Mouse (Mus musculus) liver, postnatal 0 days (tissue): ENCODE measurements around the gene Arfgap3. TPM values are rescaled to one million over a fixed set of nuclear protein-coding genes. Genes with fewer than 3 reads are reported as not detected.

Experiments
- ATAC-seq: fragments of 200-750 bp; cut with Nextera tagmentation; 2 replicates; pipeline ENCODE4 v1.8.0; 2017; ENCODE audit warnings: mild to moderate bottlenecking, moderate library complexity
- DNase-seq: peaks from one replicate; pipeline ENCODE4 v3.0.0-alpha.2; 2016
- H3K27ac ChIP-seq: fragments of 300-500 bp; sonication (generic); 2 replicates; pipeline ENCODE4 v1.5.1; 2014; ENCODE audit warnings: antibody characterized with exemption, moderate library complexity, mild to moderate bottlenecking, low read depth
- H3K27me3 ChIP-seq: fragments of 300-500 bp; sonication (generic); 2 replicates; pipeline ENCODE4 v1.6.1; 2014; ENCODE audit warnings: low read length, control low read depth, mixed read lengths; ENCODE audit not compliant: insufficient read depth
- H3K36me3 ChIP-seq: fragments of 300-500 bp; sonication (generic); replicated peaks from 2 replicates; pipeline ENCODE4 v1.6.1; 2014; ENCODE audit warnings: mild to moderate bottlenecking, control low read depth, low read length, moderate library complexity, mixed read lengths; ENCODE audit not compliant: insufficient read depth
- H3K4me1 ChIP-seq: fragments of 300-500 bp; sonication (generic); 2 replicates; pipeline ENCODE4 v1.6.1; 2014; ENCODE audit warnings: antibody characterized with exemption, mild to moderate bottlenecking, control low read depth; ENCODE audit not compliant: insufficient read depth
- H3K4me2 ChIP-seq: fragments of 300-500 bp; sonication (generic); 2 replicates; pipeline ENCODE4 v1.6.1; 2014; ENCODE audit warnings: low read depth, mild to moderate bottlenecking, low read length, moderate library complexity, mixed read lengths
- H3K4me3 ChIP-seq: fragments of 300-500 bp; sonication (generic); 2 replicates; pipeline ENCODE4 v1.5.1; 2014; ENCODE audit warnings: low read depth, low read length
- H3K9ac ChIP-seq: fragments of 300-500 bp; sonication (generic); replicated peaks from 2 replicates; pipeline ENCODE4 v1.6.1; 2014; ENCODE audit warnings: mild to moderate bottlenecking, moderate library complexity
- H3K9me3 ChIP-seq: fragments of 300-500 bp; sonication (generic); 2 replicates; pipeline ENCODE4 v1.6.1; 2016; ENCODE audit warnings: mild to moderate bottlenecking, control low read depth, low read length, mixed read lengths
- CTCF ChIP-seq: sonication (generic); IDR thresholded peaks from 2 replicates; pipeline ENCODE4 v1.5.1; 2016; ENCODE audit warnings: antibody characterized with exemption, low read depth
- EP300 ChIP-seq: IDR thresholded peaks from 2 replicates; pipeline ENCODE4 v1.6.1; 2016; ENCODE audit warnings: antibody characterized with exemption, low read depth, mild to moderate bottlenecking
- WGBS: fragments of 180-500 bp; shearing (Covaris S2); extraction: QIAGEN DNeasy Blood & Tissue Kit; methylation state at CpG from one replicate; pipeline ENCODE4 v1.1.7; 2014; ENCODE audit not compliant: insufficient replicate concordance; 5-methylcytosine and 5-hydroxymethylcytosine counted together
- polyA plus RNA-seq: library from polyadenylated mRNA; unstranded; fragments of >200 nt; fragmentation: Nextera tagmentation; extraction: Ambion mirVana; gene quantifications from 2 replicates; pipeline ENCODE4 v1.2.1, GENCODE M21; 2015

Arfgap3 gene
- polyA plus RNA-seq, 1 experiment from 2014 or later: 9.6 TPM

DNA sequence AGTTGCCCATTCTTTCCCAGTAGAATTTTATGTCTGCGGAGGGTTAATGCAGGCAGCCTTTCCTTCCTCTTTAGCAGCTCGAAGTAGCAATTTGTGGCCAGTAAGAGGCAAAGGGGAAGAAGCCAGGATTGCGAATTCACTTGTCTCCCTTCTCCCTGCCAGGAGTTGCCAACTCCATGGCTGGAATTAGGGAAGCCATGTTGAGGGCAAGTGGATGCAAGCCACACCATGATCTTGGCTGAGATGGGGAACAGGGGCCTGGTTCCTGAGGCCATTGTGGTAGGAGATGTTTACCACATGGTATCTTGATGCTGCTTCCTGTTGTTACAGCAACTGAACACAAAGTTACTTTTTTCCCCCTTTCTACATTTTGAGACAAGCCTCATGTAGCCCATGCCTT is 55.1 kb downstream of the Arfgap3 start:
- H3K4me2 ChIP-seq: no peak overlapping the region
- WGBS: 28% methylated on average over 3 of the region's 3 CpGs
- TF ChIP-seq CTCF (no peak), EP300 (no peak)
- H3K27ac ChIP-seq: no peak overlapping the region
- 0 out of 2 replicates have a peak, but pooled peaks cover 1% of the 10 kb centered on the region for H3K4me1 ChIP-seq
- H3K9me3 ChIP-seq: no peaks in the 10 kb centered on the region
- DNase-seq (no peak), ATAC-seq (no peak)
- H3K9ac ChIP-seq: no peak overlapping the region
- no peak overlapping the region for H3K4me3 ChIP-seq
- no peaks in the 10 kb centered on the region for H3K27me3 ChIP-seq
- H3K36me3 ChIP-seq: peaks cover 4% of the 10 kb centered on the region; the same call in 1 of the 2 replicates

DNA sequence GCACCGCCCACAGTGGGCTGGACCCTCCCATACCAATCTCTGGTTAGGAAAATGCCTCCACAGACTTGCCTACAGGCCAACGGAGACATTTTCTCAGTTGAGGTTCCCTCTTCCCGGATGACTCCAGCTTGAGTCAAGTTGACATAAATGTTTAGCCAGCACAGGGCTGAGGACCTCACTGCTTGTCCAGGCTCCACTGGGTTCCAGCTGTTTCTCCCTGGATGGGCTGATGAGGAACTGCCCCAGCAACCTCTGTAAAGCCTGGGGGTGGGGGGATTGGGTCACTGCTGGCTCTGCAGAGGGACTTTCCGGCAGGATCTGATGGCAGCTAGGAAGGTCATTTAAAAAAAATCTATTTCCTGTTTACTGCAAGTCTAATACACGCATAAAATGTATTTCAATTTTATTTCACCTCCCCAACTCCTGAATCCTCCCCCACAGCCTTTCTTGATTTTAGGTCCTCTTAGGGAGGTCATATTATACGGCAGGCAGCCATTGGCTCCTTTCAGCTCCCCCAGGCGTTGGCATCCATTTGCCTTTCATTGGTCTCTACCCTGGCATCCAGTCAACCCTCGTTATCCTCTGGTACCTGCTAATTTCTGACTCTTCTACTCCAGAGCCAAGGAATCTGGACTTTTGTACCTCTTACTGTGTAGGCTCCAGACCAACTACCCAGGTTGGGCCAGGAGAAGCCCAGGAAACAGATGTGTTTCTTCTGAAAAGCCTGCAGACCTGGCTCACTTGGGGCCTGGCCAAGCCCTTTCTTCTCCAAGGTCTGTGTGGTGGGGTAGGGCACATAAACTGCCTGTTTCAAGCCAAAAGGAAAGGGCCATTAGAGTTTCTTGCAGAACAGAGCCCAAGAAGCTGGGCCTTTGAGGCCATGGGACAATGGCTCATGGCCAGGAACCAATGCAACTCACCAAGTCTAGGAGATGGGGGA is 56.1 kb downstream of the Arfgap3 start:
- H3K27ac ChIP-seq: peak overlapping the region; percentile 48
- TF ChIP-seq EP300: no peak
- TF ChIP-seq CTCF: no peak
- ATAC-seq: no peak

DNA sequence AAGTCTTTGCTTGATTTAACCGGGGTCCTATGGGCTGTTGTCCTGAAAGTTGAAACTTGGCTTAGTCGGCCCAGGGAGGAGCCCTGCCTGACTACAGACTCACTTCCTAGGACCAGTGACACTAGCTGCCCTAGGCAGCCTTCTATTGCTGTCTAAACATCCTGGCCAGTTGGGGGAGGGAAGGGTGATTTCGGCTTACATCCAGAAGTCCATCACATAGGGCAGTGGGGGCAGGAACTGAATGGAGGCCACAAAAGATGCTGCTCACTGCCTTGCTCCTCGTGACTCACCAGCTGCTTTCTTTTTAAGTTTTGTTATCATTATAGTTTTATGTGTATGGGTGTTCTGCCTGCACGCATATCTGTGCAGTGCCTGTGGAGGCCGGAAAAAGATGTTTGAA is 56.9 kb downstream of the Arfgap3 start:
- no peak overlapping the region for H3K9ac ChIP-seq
- H3K9me3 ChIP-seq: no peaks in the 10 kb centered on the region
- no peak for TF ChIP-seq CTCF
- no peak for TF ChIP-seq EP300
- no peak overlapping the region for H3K4me3 ChIP-seq
- 62% methylated on average over 6 of the region's 6 CpGs for WGBS
- DNase-seq: no peak
- H3K36me3 ChIP-seq: no peaks in the 10 kb centered on the region
- H3K27me3 ChIP-seq: no peaks in the 10 kb centered on the region
- H3K4me2 ChIP-seq: no peak overlapping the region
- H3K27ac ChIP-seq: peak overlapping the region; percentile 76
- H3K4me1 ChIP-seq: no peaks in the 10 kb centered on the region
- ATAC-seq: peak; percentile 72

More for the DNA sequence above, 56.1 kb downstream of the Arfgap3 start:
- 74% methylated on average over 8 of the region's 8 CpGs for WGBS
- H3K36me3 ChIP-seq: no peaks in the 10 kb centered on the region
- H3K4me3 ChIP-seq: no peak overlapping the region
- no peaks in the 10 kb centered on the region for H3K9me3 ChIP-seq
- no peaks in the 10 kb centered on the region for H3K4me1 ChIP-seq
- H3K27me3 ChIP-seq: no peaks in the 10 kb centered on the region
- H3K4me2 ChIP-seq: no peak overlapping the region
- no peak overlapping the region for H3K9ac ChIP-seq
- no peak for DNase-seq

DNA sequence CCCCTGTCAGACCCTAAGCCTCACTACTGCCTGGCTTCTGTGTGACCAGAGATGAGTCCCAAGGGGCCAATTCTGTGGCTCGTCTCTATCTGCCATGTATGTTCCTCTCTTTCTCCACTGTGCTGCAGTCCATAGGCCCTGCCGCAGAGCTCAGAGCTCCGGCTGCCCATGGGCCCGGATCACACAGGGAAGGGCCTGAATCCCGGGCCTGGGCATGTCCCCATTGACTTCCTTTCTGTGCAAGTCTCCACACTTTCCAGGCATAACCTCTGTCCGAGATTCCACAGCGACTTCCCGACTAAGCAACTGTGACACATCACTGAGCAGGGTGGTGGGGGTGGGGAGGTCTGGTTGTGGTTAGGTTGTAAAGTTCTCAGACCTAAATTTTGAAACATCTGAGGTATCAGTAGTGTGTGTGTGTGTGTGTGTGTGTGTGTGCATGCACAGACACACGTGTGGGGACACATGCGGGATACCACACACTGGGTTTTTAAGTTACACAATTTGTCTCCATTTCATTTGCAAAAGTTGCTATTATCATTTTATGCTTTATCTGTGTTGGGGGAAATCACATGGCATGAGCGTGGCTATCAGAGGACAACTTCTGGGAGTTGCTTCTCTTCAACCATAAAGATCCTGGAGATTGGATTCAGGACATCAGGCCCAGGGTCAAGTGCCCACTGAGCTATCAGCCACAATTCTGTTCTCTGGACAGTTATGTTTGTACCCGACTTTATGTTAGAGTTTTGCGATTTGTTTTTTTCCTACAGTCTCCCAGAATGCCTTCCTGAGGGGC is 57.6 kb downstream of the Arfgap3 start:
- Histone ChIP-seq H3K27ac (peak overlapping the region; percentile 76), H3K9me3 (no peaks in the 10 kb centered on the region), H3K4me1 (no peaks in the 10 kb centered on the region), H3K4me2 (no peak overlapping the region), H3K4me3 (no peak overlapping the region), H3K36me3 (no peaks in the 10 kb centered on the region), H3K9ac (no peak overlapping the region), H3K27me3 (no peaks in the 10 kb centered on the region)
- WGBS: 73% methylated on average over 13 of the region's 13 CpGs
- ATAC-seq (0 out of 2 replicates have a peak, but pooled peaks have one; percentile 18), DNase-seq (no peak)
- TF ChIP-seq EP300 (no peak), CTCF (no peak)

DNA sequence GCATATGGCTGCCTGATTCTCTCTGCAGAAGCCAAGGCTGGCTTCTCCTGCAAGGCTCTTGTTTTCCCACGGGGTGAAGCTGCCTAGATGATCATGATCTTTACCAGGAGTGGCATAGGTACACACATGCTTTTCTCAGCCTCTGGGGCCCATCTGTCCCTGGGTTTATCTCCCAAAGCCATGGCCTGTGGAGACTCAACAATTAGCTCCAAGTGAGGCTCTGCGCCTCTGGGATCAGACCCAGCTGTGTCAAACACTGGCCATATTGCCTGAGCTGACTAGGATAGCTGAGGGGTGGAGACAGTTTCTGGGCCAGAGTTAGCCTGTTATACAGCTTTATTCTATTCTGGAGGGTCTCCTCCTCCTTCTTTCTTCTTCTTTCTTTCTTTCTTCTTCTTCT is 59.1 kb downstream of the Arfgap3 start:
- 84% methylated on average over 2 of the region's 2 CpGs for WGBS
- DNase-seq (no peak), ATAC-seq (no peak)
- Histone ChIP-seq H3K36me3 (no peaks in the 10 kb centered on the region), H3K4me3 (no peak overlapping the region), H3K4me2 (no peak overlapping the region), H3K9me3 (no peaks in the 10 kb centered on the region), H3K27me3 (no peaks in the 10 kb centered on the region), H3K9ac (no peak overlapping the region), H3K4me1 (no peaks in the 10 kb centered on the region), H3K27ac (no peak overlapping the region)
- no peak for TF ChIP-seq CTCF
- TF ChIP-seq EP300: no peak

DNA sequence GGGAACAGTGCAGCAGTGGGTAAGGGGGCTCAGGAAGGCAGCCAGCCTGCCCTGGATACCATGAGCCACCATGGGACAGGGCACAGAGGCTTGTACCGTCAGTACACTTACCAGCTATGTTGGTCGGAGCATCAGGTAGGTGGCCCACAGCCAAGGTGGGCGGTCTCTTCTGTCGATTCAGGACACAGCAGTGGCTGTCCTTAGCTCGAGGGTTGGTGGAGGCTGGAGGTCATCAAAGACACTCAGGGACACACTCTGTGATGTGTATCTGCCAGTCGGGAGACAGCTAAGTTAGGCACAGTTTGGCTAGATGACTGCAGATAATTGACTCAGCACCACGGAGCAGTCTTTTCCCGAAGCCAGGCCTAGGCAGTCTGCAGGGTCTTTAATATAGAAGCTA is 65.2 kb downstream of the Arfgap3 start:
- no peaks in the 10 kb centered on the region for H3K4me1 ChIP-seq
- no peaks in the 10 kb centered on the region for H3K9me3 ChIP-seq
- 76% methylated on average over 8 of the region's 8 CpGs for WGBS
- H3K9ac ChIP-seq: no peak overlapping the region
- TF ChIP-seq CTCF (no peak), EP300 (no peak)
- no peaks in the 10 kb centered on the region for H3K36me3 ChIP-seq
- no peak overlapping the region for H3K4me3 ChIP-seq
- no peak overlapping the region for H3K4me2 ChIP-seq
- no peak for ATAC-seq
- H3K27ac ChIP-seq: no peak overlapping the region
- no peaks in the 10 kb centered on the region for H3K27me3 ChIP-seq
- DNase-seq: no peak
